Mouse (Mus musculus): Measurements from ENCODE around the gene Fars2. TPM values are rescaled to one million over a fixed set of nuclear protein-coding genes. Genes with fewer than 3 reads are reported as not detected.
A peak's percentile ranks its signal among the peaks of the same experiment; 100 is the strongest.

The Fars2 gene
- total RNA-seq, 2 experiments from 2014 or later = 36.5 to 37.8 TPM

- intact Hi-C loops (cut with DNase I) = no loop called here
- DNase-seq (ENCODE audit: low spot score in 2 of 2) = no peak
Measured at GRCm38 (mm10) chr13:36203014-36203413, 85.8 kb downstream of the Fars2 start.

- intact Hi-C loops (cut with DNase I) = no loop called here
- no peak for DNase-seq (ENCODE audit: low spot score in 2 of 2)
Measured at GRCm38 (mm10) chr13:36204320-36204719, 87.1 kb downstream of the Fars2 start.

GRCm38 (mm10) chr13:36210965-36211364 lies 93.8 kb downstream of the Fars2 start:
- DNase-seq (ENCODE audit: low spot score in 2 of 2) = no peak
- intact Hi-C loops (cut with DNase I) = no loop called here

- DNase-seq (ENCODE audit: low spot score in 2 of 2) = no peak
- intact Hi-C loops (cut with DNase I) = no loop called here
Measured at GRCm38 (mm10) chr13:36214056-36214455, 96.8 kb downstream of the Fars2 start.

GRCm38 (mm10) chr13:36216005-36216404 lies 98.8 kb downstream of the Fars2 start:
- intact Hi-C loops (cut with DNase I) = no loop called here
- no peak for DNase-seq (ENCODE audit: low spot score in 2 of 2)

- no peak for DNase-seq (ENCODE audit: low spot score in 2 of 2)
- intact Hi-C loops (cut with DNase I) = no loop called here
Measured at GRCm38 (mm10) chr13:36218347-36218746, 101.1 kb downstream of the Fars2 start.

GRCm38 (mm10) chr13:36219506-36219905 lies 102.3 kb downstream of the Fars2 start:
- intact Hi-C loops (cut with DNase I) = no loop called here
- DNase-seq (ENCODE audit: low spot score in 2 of 2) = no peak

- DNase-seq (ENCODE audit: low spot score in 2 of 2) = peak in 1 of 2 experiments; percentile 33
- intact Hi-C loops (cut with DNase I) = no loop called here
Measured at GRCm38 (mm10) chr13:36221897-36222296, 104.7 kb downstream of the Fars2 start.

GRCm38 (mm10) chr13:36222721-36223120 lies 105.5 kb downstream of the Fars2 start:
- intact Hi-C loops (cut with DNase I) = no loop called here
- no peak for DNase-seq (ENCODE audit: low spot score in 2 of 2)

- intact Hi-C loops (cut with DNase I) = no loop called here
- no peak for DNase-seq (ENCODE audit: low spot score in 2 of 2)
Measured at GRCm38 (mm10) chr13:36224431-36224830, 107.2 kb downstream of the Fars2 start.

- intact Hi-C loops (cut with DNase I) = no loop called here
- DNase-seq (ENCODE audit: low spot score in 2 of 2) = no peak
Measured at GRCm38 (mm10) chr13:36242261-36242660, 125.0 kb downstream of the Fars2 start.

GRCm38 (mm10) chr13:36253936-36254335 lies 136.7 kb downstream of the Fars2 start:
- no peak for DNase-seq (ENCODE audit: low spot score in 2 of 2)
- intact Hi-C loops (cut with DNase I) = no loop called here

- DNase-seq (ENCODE audit: low spot score in 2 of 2) = no peak
- intact Hi-C loops (cut with DNase I) = no loop called here
Measured at GRCm38 (mm10) chr13:36257213-36257612, 140.0 kb downstream of the Fars2 start.

- intact Hi-C loops (cut with DNase I) = no loop called here
- no peak for DNase-seq (ENCODE audit: low spot score in 2 of 2)
Measured at GRCm38 (mm10) chr13:36259754-36260153, 142.5 kb downstream of the Fars2 start.

GRCm38 (mm10) chr13:36261299-36261698 lies 144.1 kb downstream of the Fars2 start:
- intact Hi-C loops (cut with DNase I) = no loop called here
- no peak for DNase-seq (ENCODE audit: low spot score in 2 of 2)

- DNase-seq (ENCODE audit: low spot score in 2 of 2) = no peak
- intact Hi-C loops (cut with DNase I) = no loop called here
Measured at GRCm38 (mm10) chr13:36263240-36264095, 146.3 kb downstream of the Fars2 start.

- peak in 1 of 2 experiments; percentile 4 for DNase-seq (ENCODE audit: low spot score in 2 of 2)
- intact Hi-C loops (cut with DNase I) = no loop called here
Measured at GRCm38 (mm10) chr13:36264391-36264790, 147.2 kb downstream of the Fars2 start.

GRCm38 (mm10) chr13:36265342-36265744 lies 148.1 kb downstream of the Fars2 start:
- peak in 1 of 2 experiments; percentile 58 for DNase-seq (ENCODE audit: low spot score in 2 of 2)
- intact Hi-C loops (cut with DNase I) = no loop called here

- no peak for DNase-seq (ENCODE audit: low spot score in 2 of 2)
- intact Hi-C loops (cut with DNase I) = no loop called here
Measured at GRCm38 (mm10) chr13:36267399-36267798, 150.2 kb downstream of the Fars2 start.

GRCm38 (mm10) chr13:36270867-36271266 lies 153.7 kb downstream of the Fars2 start:
- DNase-seq (ENCODE audit: low spot score in 2 of 2) = no peak
- intact Hi-C loops (cut with DNase I) = loop anchor here (10.0 kb wide), 1 partner anchor 246 kb away; no protein-coding TSS in a partner anchor

GRCm38 (mm10) chr13:36273497-36273896 lies 156.3 kb downstream of the Fars2 start:
- intact Hi-C loops (cut with DNase I) = loop anchor here (10.0 kb wide), 1 partner anchor 249 kb away; no protein-coding TSS in a partner anchor
- DNase-seq (ENCODE audit: low spot score in 2 of 2) = no peak

Measured in left cerebral cortex, postnatal 14 days (tissue).